Mouse (Mus musculus) urinary bladder, postnatal 10 days (tissue): ENCODE data around the gene Gadd45g.

Experiments used
- DNase-seq: peaks from one replicate; pipeline ENCODE4 v3.0.0; 2022; ENCODE audit warnings: low spot score

Gene Gadd45g

GRCm38 (mm10) chr13:51846301-51846867 lies at the start of gene Gadd45g:
Gadd45g (plus strand) TSS chr13:51846678.
- peak; percentile 86 for DNase-seq

- DNase-seq: no peak
These were observed 48.4 kb upstream of the Gadd45g start for GRCm38 (mm10) chr13:51797899-51798746.

- no peak for DNase-seq
These were observed 46.5 kb upstream of the Gadd45g start for GRCm38 (mm10) chr13:51799735-51800522.

- DNase-seq: no peak
These were observed 45.6 kb upstream of the Gadd45g start for GRCm38 (mm10) chr13:51800921-51801320.

- no peak for DNase-seq
These were observed 40.8 kb upstream of the Gadd45g start for GRCm38 (mm10) chr13:51805634-51806033.

GRCm38 (mm10) chr13:51806220-51806619 lies 40.3 kb upstream of the Gadd45g start:
- DNase-seq: no peak

GRCm38 (mm10) chr13:51808141-51808540 lies 38.3 kb upstream of the Gadd45g start:
- DNase-seq: no peak

GRCm38 (mm10) chr13:51813621-51814615 lies 32.6 kb upstream of the Gadd45g start:
- no peak for DNase-seq

- DNase-seq: no peak
These were observed 31.8 kb upstream of the Gadd45g start for GRCm38 (mm10) chr13:51814646-51815045.

GRCm38 (mm10) chr13:51815865-51816504 lies 30.5 kb upstream of the Gadd45g start:
- DNase-seq: no peak

- no peak for DNase-seq
These were observed 29.9 kb upstream of the Gadd45g start for GRCm38 (mm10) chr13:51816559-51817041.

GRCm38 (mm10) chr13:51818170-51818943 lies 28.1 kb upstream of the Gadd45g start:
- no peak for DNase-seq

- DNase-seq: no peak
These were observed 27.5 kb upstream of the Gadd45g start for GRCm38 (mm10) chr13:51818944-51819326.

GRCm38 (mm10) chr13:51819351-51819750 lies 27.1 kb upstream of the Gadd45g start:
- no peak for DNase-seq

GRCm38 (mm10) chr13:51821988-51822387 lies 24.5 kb upstream of the Gadd45g start:
- no peak for DNase-seq

- no peak for DNase-seq
These were observed 22.5 kb upstream of the Gadd45g start for GRCm38 (mm10) chr13:51823822-51824495.

- DNase-seq: no peak
These were observed 15.6 kb upstream of the Gadd45g start for GRCm38 (mm10) chr13:51830744-51831450.

GRCm38 (mm10) chr13:51832491-51832890 lies 14.0 kb upstream of the Gadd45g start:
- DNase-seq: no peak

- no peak for DNase-seq
These were observed 12.9 kb upstream of the Gadd45g start for GRCm38 (mm10) chr13:51833611-51834010.
